Mouse (Mus musculus) liver, embryonic 15.5 days (tissue): Measurements from ENCODE around the gene Lypd8. TPM values are rescaled to one million over a fixed set of nuclear protein-coding genes. Genes with fewer than 3 reads are reported as not detected.

Experiments
- ATAC-seq: fragments of 200-750 bp; cut with Nextera tagmentation; 2 replicates; pipeline ENCODE4 v1.8.0; 2017; ENCODE audit warnings: moderate number of reproducible peaks, mild to moderate bottlenecking, moderate library complexity; ENCODE audit not compliant: insufficient read depth
- H3K27ac ChIP-seq: fragments of 300-500 bp; sonication (generic); replicated peaks from 2 replicates; pipeline ENCODE4 v1.5.1; 2015; ENCODE audit warnings: mild to moderate bottlenecking, inconsistent platforms
- H3K27me3 ChIP-seq: fragments of 300-500 bp; sonication (generic); 2 replicates; pipeline ENCODE4 v1.6.1; 2015; ENCODE audit warnings: mild to moderate bottlenecking, inconsistent platforms
- H3K36me3 ChIP-seq: fragments of 300-500 bp; sonication (generic); replicated peaks from 2 replicates; pipeline ENCODE4 v1.6.1; 2015; ENCODE audit warnings: moderate library complexity, mild to moderate bottlenecking, inconsistent platforms
- H3K4me1 ChIP-seq: fragments of 300-500 bp; sonication (generic); replicated peaks from 2 replicates; pipeline ENCODE4 v1.6.1; 2015; ENCODE audit warnings: inconsistent platforms
- H3K4me2 ChIP-seq: fragments of 300-500 bp; sonication (generic); 2 replicates; pipeline ENCODE4 v1.6.1; 2015; ENCODE audit warnings: moderate library complexity, mild to moderate bottlenecking, inconsistent platforms
- H3K4me3 ChIP-seq: fragments of 300-500 bp; sonication (generic); replicated peaks from 2 replicates; pipeline ENCODE4 v1.5.1; 2015; ENCODE audit warnings: mild to moderate bottlenecking, inconsistent platforms
- H3K9ac ChIP-seq: fragments of 300-500 bp; sonication (generic); 2 replicates; pipeline ENCODE4 v1.6.1; 2015; ENCODE audit warnings: moderate library complexity, mild to moderate bottlenecking, inconsistent platforms
- H3K9me3 ChIP-seq: fragments of 300-500 bp; sonication (generic); replicated peaks from 2 replicates; pipeline ENCODE4 v1.6.1; 2016; ENCODE audit warnings: inconsistent platforms
- WGBS: fragments of 180-500 bp; shearing (Covaris S2); methylation state at CpG from one replicate; pipeline ENCODE4 v1.1.7; 2015; ENCODE audit warnings: mixed read lengths; ENCODE audit not compliant: insufficient replicate concordance; 5-methylcytosine and 5-hydroxymethylcytosine counted together
- polyA plus RNA-seq: library from polyadenylated mRNA; unstranded; fragments of >200 nt; fragmentation: Nextera tagmentation; extraction: Ambion mirVana; gene quantifications from 2 replicates; pipeline ENCODE4 v1.2.1, GENCODE M21; 2015

Gene Lypd8
- 0.97 and 1.5 TPM in 2 replicates for polyA plus RNA-seq

GRCm38 (mm10) chr11:58378763-58379278 lies at the start of gene Lypd8:
Lypd8 (plus strand) TSS chr11:58379043.
- WGBS = 65% methylated on average over 3 of the region's 3 CpGs
- H3K9ac ChIP-seq = no peak within 1 kb of the TSS
- H3K36me3 ChIP-seq = no peaks in the 10 kb centered on the region
- no peak for ATAC-seq
- no peak within 1 kb of the TSS for H3K4me2 ChIP-seq
- no peak within 1 kb of the TSS for H3K27ac ChIP-seq
- peaks cover 3% of the 10 kb centered on the region; the same call in 1 of the 2 replicates for H3K27me3 ChIP-seq
- H3K4me1 ChIP-seq = peaks cover 12% of the 10 kb centered on the region
- H3K9me3 ChIP-seq = no peaks in the 10 kb centered on the region
- no peak within 1 kb of the TSS for H3K4me3 ChIP-seq

- Histone ChIP-seq H3K4me2 (peak overlapping the region; percentile 86), H3K27me3 (no peaks in the 10 kb centered on the region), H3K4me3 (peak overlapping the region; percentile 82), H3K36me3 (peaks cover 37% of the 10 kb centered on the region), H3K4me1 (peaks cover 59% of the 10 kb centered on the region), H3K9ac (peak overlapping the region; percentile 86), H3K27ac (peak overlapping the region; percentile 95), H3K9me3 (no peaks in the 10 kb centered on the region)
- ATAC-seq = peak; percentile 17; the same call in 1 of the 2 replicates
- WGBS = under 1% methylated on average over 21 of the region's 21 CpGs
Observed at GRCm38 (mm10) chr11:58329906-58330275, 49.0 kb upstream of the Lypd8 start.

GRCm38 (mm10) chr11:58330276-58331148 lies 48.3 kb upstream of the Lypd8 start, which contains the start of the genes Zfp672 and Sh3bp5l:
Zfp672 (minus strand) TSS chr11:58330339.
Sh3bp5l (plus strand) TSS chr11:58330724.
- no peaks in the 10 kb centered on the region for H3K27me3 ChIP-seq
- peak; percentile 92 for ATAC-seq
- H3K4me2 ChIP-seq = peak within 1 kb of the TSS; percentile 86
- H3K9ac ChIP-seq = peak within 1 kb of the TSS; percentile 86
- no peaks in the 10 kb centered on the region for H3K9me3 ChIP-seq
- under 1% methylated on average over 52 of the region's 52 CpGs for WGBS
- H3K4me3 ChIP-seq = peak within 1 kb of the TSS; percentile 82
- peak within 1 kb of the TSS; percentile 95 for H3K27ac ChIP-seq
- peaks cover 42% of the 10 kb centered on the region for H3K36me3 ChIP-seq
- peaks cover 52% of the 10 kb centered on the region for H3K4me1 ChIP-seq

GRCm38 (mm10) chr11:58331149-58331495 lies 47.7 kb upstream of the Lypd8 start:
- peak overlapping the region; percentile 95 for H3K27ac ChIP-seq
- WGBS = 18% methylated on average over 10 of the region's 10 CpGs
- peaks cover 46% of the 10 kb centered on the region for H3K36me3 ChIP-seq
- peak overlapping the region; percentile 86 for H3K9ac ChIP-seq
- ATAC-seq = no peak
- H3K4me1 ChIP-seq = peaks cover 50% of the 10 kb centered on the region
- peak overlapping the region; percentile 82 for H3K4me3 ChIP-seq
- no peaks in the 10 kb centered on the region for H3K27me3 ChIP-seq
- H3K9me3 ChIP-seq = no peaks in the 10 kb centered on the region
- peak overlapping the region; percentile 86 for H3K4me2 ChIP-seq

- Histone ChIP-seq H3K9ac (peak overlapping the region; percentile 86), H3K9me3 (no peaks in the 10 kb centered on the region), H3K36me3 (peaks cover 50% of the 10 kb centered on the region), H3K4me3 (peak overlapping the region; percentile 82), H3K27ac (peak overlapping the region; percentile 95), H3K4me2 (peak overlapping the region; percentile 86), H3K4me1 (peaks cover 50% of the 10 kb centered on the region), H3K27me3 (no peaks in the 10 kb centered on the region)
- WGBS = 77% methylated on average over 6 of the region's 6 CpGs
- ATAC-seq = no peak
Observed at GRCm38 (mm10) chr11:58331546-58331945, 47.3 kb upstream of the Lypd8 start.

GRCm38 (mm10) chr11:58334746-58335145 lies 44.1 kb upstream of the Lypd8 start:
- no peak overlapping the region for H3K9ac ChIP-seq
- H3K27ac ChIP-seq = 0 out of 2 replicates have a peak overlapping the region, but pooled peaks have one; percentile 16
- ATAC-seq = no peak
- 77% methylated on average over 3 of the region's 3 CpGs for WGBS
- H3K4me2 ChIP-seq = no peak overlapping the region
- no peak overlapping the region for H3K4me3 ChIP-seq
- no peaks in the 10 kb centered on the region for H3K9me3 ChIP-seq
- peaks cover 28% of the 10 kb centered on the region for H3K4me1 ChIP-seq
- H3K27me3 ChIP-seq = no peaks in the 10 kb centered on the region
- H3K36me3 ChIP-seq = peaks cover 59% of the 10 kb centered on the region

GRCm38 (mm10) chr11:58346745-58347144 lies 32.1 kb upstream of the Lypd8 start:
- Histone ChIP-seq H3K27me3 (no peaks in the 10 kb centered on the region), H3K36me3 (peaks cover 60% of the 10 kb centered on the region), H3K4me3 (no peak overlapping the region), H3K27ac (no peak overlapping the region), H3K9me3 (no peaks in the 10 kb centered on the region), H3K9ac (no peak overlapping the region), H3K4me1 (peaks cover 36% of the 10 kb centered on the region), H3K4me2 (no peak overlapping the region)
- 83% methylated on average over 4 of the region's 4 CpGs for WGBS
- no peak for ATAC-seq

- peaks cover 34% of the 10 kb centered on the region for H3K36me3 ChIP-seq
- no peaks in the 10 kb centered on the region for H3K27me3 ChIP-seq
- H3K4me3 ChIP-seq = no peak overlapping the region
- H3K9me3 ChIP-seq = no peaks in the 10 kb centered on the region
- peak overlapping the region; percentile 94 for H3K27ac ChIP-seq
- H3K4me2 ChIP-seq = peak overlapping the region; percentile 23
- no peak overlapping the region for H3K9ac ChIP-seq
- no peak for ATAC-seq
- 76% methylated on average over 4 of the region's 4 CpGs for WGBS
- H3K4me1 ChIP-seq = peaks cover 75% of the 10 kb centered on the region
Observed at GRCm38 (mm10) chr11:58350628-58351027, 28.2 kb upstream of the Lypd8 start.

GRCm38 (mm10) chr11:58351179-58351578 lies 27.7 kb upstream of the Lypd8 start:
- H3K4me3 ChIP-seq = no peak overlapping the region
- H3K27ac ChIP-seq = peak overlapping the region; percentile 94
- H3K27me3 ChIP-seq = no peaks in the 10 kb centered on the region
- H3K9me3 ChIP-seq = no peaks in the 10 kb centered on the region
- peaks cover 29% of the 10 kb centered on the region for H3K36me3 ChIP-seq
- H3K4me2 ChIP-seq = peak overlapping the region; percentile 23
- H3K9ac ChIP-seq = peak overlapping the region; percentile 9; the same call in 1 of the 2 replicates
- ATAC-seq = peak; percentile 65
- peaks cover 76% of the 10 kb centered on the region for H3K4me1 ChIP-seq
- WGBS = 36% methylated on average over 5 of the region's 5 CpGs

- 10% methylated on average over 7 of the region's 7 CpGs for WGBS
- Histone ChIP-seq H3K4me2 (peak overlapping the region; percentile 57), H3K4me1 (peaks cover 78% of the 10 kb centered on the region), H3K27ac (peak overlapping the region; percentile 94), H3K9me3 (no peaks in the 10 kb centered on the region), H3K9ac (peak overlapping the region; percentile 43; the same call in 1 of the 2 replicates), H3K27me3 (no peaks in the 10 kb centered on the region), H3K36me3 (peaks cover 12% of the 10 kb centered on the region), H3K4me3 (0 out of 2 replicates have a peak overlapping the region, but pooled peaks have one; percentile 26)
- peak; percentile 93 for ATAC-seq
Observed at GRCm38 (mm10) chr11:58352681-58353548, 25.9 kb upstream of the Lypd8 start.
